Mouse (Mus musculus) forebrain, embryonic 12.5 days (tissue): ENCODE results near the gene Slc22a14. TPM values are rescaled to one million over a fixed set of nuclear protein-coding genes. Genes with fewer than 3 reads are reported as not detected.
"Not testable (repeated sequence)": the region's sequence is repeated elsewhere in the genome, so short reads cannot be mapped to it uniquely, and the experiment has no call there.

Experiments used
- ATAC-seq: fragments of 200-750 bp; cut with Nextera tagmentation; 2 replicates; pipeline ENCODE4 v1.8.0; 2017; ENCODE audit warnings: moderate TSS enrichment; ENCODE audit not compliant: low FRiP score
- H3K27ac ChIP-seq: fragments of 300-500 bp; sonication (generic); 2 replicates; pipeline ENCODE4 v1.5.1; 2016; ENCODE audit warnings: mild to moderate bottlenecking
- H3K27me3 ChIP-seq: fragments of 300-500 bp; sonication (generic); 2 replicates; pipeline ENCODE4 v1.6.1; 2016; ENCODE audit warnings: mild to moderate bottlenecking
- H3K36me3 ChIP-seq: fragments of 300-500 bp; sonication (generic); replicated peaks from 2 replicates; pipeline ENCODE4 v1.6.1; 2016; ENCODE audit warnings: mild to moderate bottlenecking
- H3K4me1 ChIP-seq: fragments of 300-500 bp; sonication (generic); 2 replicates; pipeline ENCODE4 v1.6.1; 2016
- H3K4me2 ChIP-seq: fragments of 300-500 bp; sonication (generic); 2 replicates; pipeline ENCODE4 v1.6.1; 2016; ENCODE audit warnings: mild to moderate bottlenecking, moderate library complexity
- H3K4me3 ChIP-seq: fragments of 300-500 bp; sonication (generic); replicated peaks from 2 replicates; pipeline ENCODE4 v1.5.1; 2016; ENCODE audit warnings: mild to moderate bottlenecking
- H3K9ac ChIP-seq: fragments of 300-500 bp; sonication (generic); 2 replicates; pipeline ENCODE4 v1.6.1; 2016; ENCODE audit warnings: mild to moderate bottlenecking
- H3K9me3 ChIP-seq: fragments of 300-500 bp; sonication (generic); 2 replicates; pipeline ENCODE4 v1.6.1; 2016
- WGBS: fragments of 180-500 bp; shearing (Covaris S2); methylation state at CpG from one replicate; pipeline ENCODE4 v1.1.7; 2016; 5-methylcytosine and 5-hydroxymethylcytosine counted together
- polyA plus RNA-seq: library from polyadenylated mRNA; unstranded; fragments of >200 nt; fragmentation: Nextera tagmentation; extraction: Ambion mirVana; gene quantifications from 2 replicates; pipeline ENCODE4 v1.2.1, GENCODE M21; 2016

Slc22a14 gene
- polyA plus RNA-seq, 1 experiment from 2014 or later: not detected

GRCm38 (mm10) chr9:119240286-119240997 lies 124.9 kb downstream of the Slc22a14 start:
- ATAC-seq: no peak
- 84% methylated on average over 10 of the region's 10 CpGs for WGBS
- Histone ChIP-seq H3K9ac (no peak overlapping the region), H3K4me3 (no peak overlapping the region), H3K4me2 (no peak overlapping the region), H3K27ac (no peak overlapping the region), H3K4me1 (no peaks in the 10 kb centered on the region), H3K27me3 (no peaks in the 10 kb centered on the region), H3K36me3 (peaks cover 57% of the 10 kb centered on the region), H3K9me3 (no peaks in the 10 kb centered on the region)

GRCm38 (mm10) chr9:119239274-119239673 lies 126.1 kb downstream of the Slc22a14 start:
- WGBS: 93% methylated on average over 3 of the region's 3 CpGs
- H3K27me3 ChIP-seq: no peaks in the 10 kb centered on the region
- no peaks in the 10 kb centered on the region for H3K9me3 ChIP-seq
- ATAC-seq: no peak
- H3K9ac ChIP-seq: no peak overlapping the region
- no peak overlapping the region for H3K4me3 ChIP-seq
- no peaks in the 10 kb centered on the region for H3K4me1 ChIP-seq
- no peak overlapping the region for H3K4me2 ChIP-seq
- peaks cover 52% of the 10 kb centered on the region for H3K36me3 ChIP-seq
- no peak overlapping the region for H3K27ac ChIP-seq

GRCm38 (mm10) chr9:119238796-119239195 lies 126.6 kb downstream of the Slc22a14 start:
- no peak overlapping the region for H3K4me3 ChIP-seq
- no peaks in the 10 kb centered on the region for H3K27me3 ChIP-seq
- no peak overlapping the region for H3K27ac ChIP-seq
- H3K9ac ChIP-seq: no peak overlapping the region
- ATAC-seq: no peak
- no peaks in the 10 kb centered on the region for H3K4me1 ChIP-seq
- H3K36me3 ChIP-seq: peaks cover 47% of the 10 kb centered on the region
- H3K4me2 ChIP-seq: no peak overlapping the region
- WGBS: 96% methylated on average over 4 of the region's 4 CpGs
- H3K9me3 ChIP-seq: no peaks in the 10 kb centered on the region

- no peak overlapping the region for H3K27ac ChIP-seq
- 94% methylated on average over 7 of the region's 7 CpGs for WGBS
- peaks cover 4% of the 10 kb centered on the region; the same call in 1 of the 2 replicates for H3K36me3 ChIP-seq
- H3K4me1 ChIP-seq: no peaks in the 10 kb centered on the region
- no peak overlapping the region for H3K9ac ChIP-seq
- no peaks in the 10 kb centered on the region for H3K27me3 ChIP-seq
- H3K4me3 ChIP-seq: no peak overlapping the region
- H3K9me3 ChIP-seq: no peaks in the 10 kb centered on the region
- no peak overlapping the region for H3K4me2 ChIP-seq
- ATAC-seq: no peak
These were observed 133.8 kb downstream of the Slc22a14 start for GRCm38 (mm10) chr9:119231552-119231951.

- Histone ChIP-seq H3K4me2 (no peak overlapping the region), H3K4me3 (no peak overlapping the region), H3K4me1 (no peaks in the 10 kb centered on the region), H3K36me3 (peaks cover 6% of the 10 kb centered on the region), H3K9ac (no peak overlapping the region), H3K27me3 (no peaks in the 10 kb centered on the region), H3K9me3 (no peaks in the 10 kb centered on the region), H3K27ac (no peak overlapping the region)
- 88% methylated on average over 2 of the region's 2 CpGs for WGBS
- ATAC-seq: no peak
These were observed 134.5 kb downstream of the Slc22a14 start for GRCm38 (mm10) chr9:119230829-119231228.

GRCm38 (mm10) chr9:119220249-119220648 lies 145.1 kb downstream of the Slc22a14 start:
- H3K4me1 ChIP-seq: no peaks in the 10 kb centered on the region
- WGBS: 92% methylated on average over 4 of the region's 4 CpGs

GRCm38 (mm10) chr9:119219667-119220066 lies 145.7 kb downstream of the Slc22a14 start:
- Histone ChIP-seq H3K4me3 (no peak overlapping the region), H3K4me2 (no peak overlapping the region), H3K36me3 (peaks cover 23% of the 10 kb centered on the region), H3K27me3 (no peaks in the 10 kb centered on the region), H3K4me1 (no peaks in the 10 kb centered on the region), H3K9ac (no peak overlapping the region), H3K9me3 (no peaks in the 10 kb centered on the region), H3K27ac (no peak overlapping the region)
- no peak for ATAC-seq
- 87% methylated on average over 2 of the region's 2 CpGs for WGBS

More at GRCm38 (mm10) chr9:119220249-119220648, 145.1 kb downstream of the Slc22a14 start:
- ATAC-seq: no peak
- Histone ChIP-seq H3K27me3 (no peaks in the 10 kb centered on the region), H3K9me3 (no peaks in the 10 kb centered on the region), H3K36me3 (peaks cover 25% of the 10 kb centered on the region), H3K4me3 (no peak overlapping the region), H3K27ac (no peak overlapping the region), H3K9ac (no peak overlapping the region), H3K4me2 (no peak overlapping the region)

- H3K9me3 ChIP-seq, H3K4me1 ChIP-seq, H3K9ac ChIP-seq, H3K27me3 ChIP-seq, H3K36me3 ChIP-seq, H3K4me3 ChIP-seq, H3K4me2 ChIP-seq, ATAC-seq, H3K27ac ChIP-seq: not testable (repeated sequence)
- WGBS: 94% methylated on average over 2 of the region's 2 CpGs
These were observed 150.0 kb downstream of the Slc22a14 start for GRCm38 (mm10) chr9:119215341-119215740.

- Histone ChIP-seq H3K36me3 (0 out of 2 replicates have a peak, but pooled peaks cover 9% of the 10 kb centered on the region), H3K9ac (no peak overlapping the region), H3K4me3 (no peak overlapping the region), H3K4me1 (no peaks in the 10 kb centered on the region), H3K27ac (no peak overlapping the region), H3K9me3 (no peaks in the 10 kb centered on the region), H3K4me2 (no peak overlapping the region), H3K27me3 (no peaks in the 10 kb centered on the region)
- WGBS: 96% methylated on average over 6 of the region's 6 CpGs
- no peak for ATAC-seq
These were observed 150.8 kb downstream of the Slc22a14 start for GRCm38 (mm10) chr9:119214601-119215000.

- H3K9me3 ChIP-seq: no peaks in the 10 kb centered on the region
- 82% methylated on average over 8 of the region's 8 CpGs for WGBS
These were observed 152.4 kb downstream of the Slc22a14 start for GRCm38 (mm10) chr9:119212996-119213395.

GRCm38 (mm10) chr9:119208998-119209397 lies 156.4 kb downstream of the Slc22a14 start, which contains the start of gene Slc22a13:
TSS of gene Slc22a13 (minus strand) at chr9:119209098.
- WGBS: 97% methylated on average over 4 of the region's 4 CpGs
- Histone ChIP-seq H3K27me3 (no peaks in the 10 kb centered on the region), H3K4me2 (no peak within 1 kb of the TSS), H3K4me3 (no peak within 1 kb of the TSS), H3K9me3 (peaks cover 7% of the 10 kb centered on the region; the same call in 1 of the 2 replicates), H3K9ac (no peak within 1 kb of the TSS), H3K36me3 (no peaks in the 10 kb centered on the region), H3K4me1 (no peaks in the 10 kb centered on the region), H3K27ac (no peak within 1 kb of the TSS)
- ATAC-seq: no peak

More at GRCm38 (mm10) chr9:119212996-119213395, 152.4 kb downstream of the Slc22a14 start:
- Histone ChIP-seq H3K36me3 (0 out of 2 replicates have a peak, but pooled peaks cover 5% of the 10 kb centered on the region), H3K4me3 (no peak overlapping the region), H3K27ac (no peak overlapping the region), H3K27me3 (no peaks in the 10 kb centered on the region), H3K4me1 (no peaks in the 10 kb centered on the region), H3K4me2 (no peak overlapping the region), H3K9ac (no peak overlapping the region)
- no peak for ATAC-seq

GRCm38 (mm10) chr9:119207113-119207512 lies 158.2 kb downstream of the Slc22a14 start:
- no peaks in the 10 kb centered on the region for H3K27me3 ChIP-seq
- H3K9me3 ChIP-seq: peaks cover 10% of the 10 kb centered on the region; the same call in 1 of the 2 replicates
- no peak overlapping the region for H3K9ac ChIP-seq
- H3K4me3 ChIP-seq: no peak overlapping the region
- ATAC-seq: no peak
- H3K36me3 ChIP-seq: no peaks in the 10 kb centered on the region
- 85% methylated on average over 4 of the region's 4 CpGs for WGBS
- no peak overlapping the region for H3K4me2 ChIP-seq
- no peaks in the 10 kb centered on the region for H3K4me1 ChIP-seq
- H3K27ac ChIP-seq: no peak overlapping the region

GRCm38 (mm10) chr9:119206666-119207065 lies 158.7 kb downstream of the Slc22a14 start:
- Histone ChIP-seq H3K27me3 (no peaks in the 10 kb centered on the region), H3K4me2 (no peak overlapping the region), H3K9ac (no peak overlapping the region), H3K36me3 (no peaks in the 10 kb centered on the region), H3K4me3 (no peak overlapping the region), H3K27ac (no peak overlapping the region), H3K4me1 (no peaks in the 10 kb centered on the region), H3K9me3 (peaks cover 10% of the 10 kb centered on the region; the same call in 1 of the 2 replicates)
- WGBS: 78% methylated on average over 2 of the region's 2 CpGs
- no peak for ATAC-seq
